10 mouse cellular contexts compared by ENCODE assay signal in the genomic region with DNA sequence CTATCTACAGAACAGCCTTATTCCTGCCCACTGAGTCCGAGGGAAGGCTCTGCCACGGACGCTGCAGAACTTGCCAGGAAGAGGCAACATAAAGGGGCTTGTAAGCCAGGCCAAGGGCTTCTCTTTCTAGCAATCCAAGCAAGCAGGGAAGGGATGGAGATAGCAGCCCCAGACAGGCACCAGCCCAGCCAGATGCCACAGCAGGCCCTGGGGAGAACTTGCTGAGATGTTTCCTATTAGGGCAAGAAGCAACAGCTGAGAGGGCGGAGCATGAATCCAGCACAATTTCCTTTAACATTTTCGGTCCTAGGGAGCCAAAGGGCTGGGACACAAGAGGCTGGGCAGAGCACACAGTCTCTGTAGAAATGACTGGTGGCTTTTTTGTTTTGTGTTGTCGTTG. TPM values are rescaled to one million over a fixed set of nuclear protein-coding genes. Genes with fewer than 3 reads are reported as not detected.
A peak's percentile ranks its signal among the peaks of the same experiment; 100 is the strongest.
DNase-seq lines count a peak whose midpoint lies in the region; ATAC-seq and TF ChIP-seq lines count a peak whose summit lies in the region.
"Had no signal": no experiment of that assay in that cellular context is flagged by ENCODE, and none has a peak within 500 bp of the region (broad histone marks: within the 10 kb centered on the region; RNA-seq: fewer than 3 reads in every experiment).

No protein-coding gene starts in this region.

- H3K9ac ChIP-seq in intestine, embryonic 15.5 days, result no peak overlapping the region
- H3K9ac ChIP-seq in intestine, postnatal 0 days (ENCODE audit: low read depth, low read length), result no peak overlapping the region
- H3K9ac ChIP-seq in embryonic facial prominence, embryonic 15.5 days, result no peak overlapping the region
- no peak overlapping the region for H3K9ac ChIP-seq in lung, embryonic 16.5 days (ENCODE audit: low read length)

- H3K27me3 ChIP-seq in intestine, embryonic 15.5 days (replicated peaks), result no peaks in the 10 kb centered on the region
- no peaks in the 10 kb centered on the region; the same call in 1 of the 2 replicates for H3K27me3 ChIP-seq in intestine, postnatal 0 days (replicated peaks; ENCODE audit: control insufficient read depth, insufficient read depth, low read length)
- H3K27me3 ChIP-seq in cerebellum, adult 2 months (ENCODE audit: control insufficient read depth, insufficient read depth, low read length), result no peaks in the 10 kb centered on the region; the same call in 1 of the 2 replicates
- no peaks in the 10 kb centered on the region for H3K27me3 ChIP-seq in embryonic facial prominence, embryonic 15.5 days
- no peaks in the 10 kb centered on the region for H3K27me3 ChIP-seq in lung, embryonic 16.5 days (ENCODE audit: control insufficient read depth, insufficient read depth, low read depth, low read length)

- H3K27ac ChIP-seq in intestine, embryonic 15.5 days, result 0 out of 2 replicates have a peak overlapping the region, but pooled peaks have one; percentile 32
- H3K27ac ChIP-seq in intestine, postnatal 0 days (ENCODE audit: low read depth, low read length), result no peak overlapping the region
- no peak overlapping the region for H3K27ac ChIP-seq in cerebellum, adult 2 months (ENCODE audit: insufficient read depth, low read length)
- peak overlapping the region; percentile 40; the same call in 1 of the 2 replicates for H3K27ac ChIP-seq in embryonic facial prominence, embryonic 15.5 days (replicated peaks)
- no peak overlapping the region for H3K27ac ChIP-seq in lung, embryonic 16.5 days (ENCODE audit: low read length)

- no peak for TF ChIP-seq POLR2A in cerebellum, adult 2 months (IDR thresholded peaks at IDR 0.05; ENCODE audit: borderline replicate concordance, insufficient read depth, low read length)

- no peaks in the 10 kb centered on the region for H3K9me3 ChIP-seq in intestine, embryonic 15.5 days
- no peaks in the 10 kb centered on the region for H3K9me3 ChIP-seq in intestine, postnatal 0 days (ENCODE audit: control insufficient read depth)
- no peaks in the 10 kb centered on the region for H3K9me3 ChIP-seq in embryonic facial prominence, embryonic 15.5 days (replicated peaks)
- no peaks in the 10 kb centered on the region for H3K9me3 ChIP-seq in lung, embryonic 16.5 days (ENCODE audit: control insufficient read depth, low read length)
- H3K9me3 ChIP-seq: G1E; megakaryocyte, embryonic 14.5 days had no signal

- 51% methylated on average over 6 of the region's 6 CpGs for WGBS in intestine, embryonic 15.5 days
- 52% methylated on average over 6 of the region's 6 CpGs for WGBS in intestine, postnatal 0 days
- WGBS in cerebellum, adult 2 months, result 9% methylated on average over 6 of the region's 6 CpGs
- WGBS in embryonic facial prominence, embryonic 15.5 days, result 23% methylated on average over 6 of the region's 6 CpGs
- 57% methylated on average over 6 of the region's 6 CpGs for WGBS in lung, embryonic 16.5 days

- no peak overlapping the region for H3K4me2 ChIP-seq in intestine, embryonic 15.5 days (replicated peaks)
- no peak overlapping the region for H3K4me2 ChIP-seq in intestine, postnatal 0 days (replicated peaks; ENCODE audit: low read depth)
- no peak overlapping the region for H3K4me2 ChIP-seq in embryonic facial prominence, embryonic 15.5 days (replicated peaks)
- no peak overlapping the region for H3K4me2 ChIP-seq in lung, embryonic 16.5 days (ENCODE audit: low read depth, low read length)

- no peak overlapping the region for H3K4me3 ChIP-seq in intestine, embryonic 15.5 days (replicated peaks)
- H3K4me3 ChIP-seq in intestine, postnatal 0 days (ENCODE audit: low read depth, low read length), result no peak overlapping the region
- no peak overlapping the region for H3K4me3 ChIP-seq in cerebellum, adult 2 months (replicated peaks; ENCODE audit: insufficient read depth, low read depth, low read length)
- no peak overlapping the region for H3K4me3 ChIP-seq in embryonic facial prominence, embryonic 15.5 days (replicated peaks)
- H3K4me3 ChIP-seq in lung, embryonic 16.5 days (ENCODE audit: low read length), result no peak overlapping the region
- H3K4me3 ChIP-seq: megakaryocyte, embryonic 14.5 days had no signal

- 0 out of 2 replicates have a peak, but pooled peaks cover 13% of the 10 kb centered on the region for H3K4me1 ChIP-seq in intestine, embryonic 15.5 days (replicated peaks)
- no peaks in the 10 kb centered on the region for H3K4me1 ChIP-seq in intestine, postnatal 0 days (replicated peaks; ENCODE audit: control insufficient read depth, insufficient read depth, low read length)
- H3K4me1 ChIP-seq in cerebellum, adult 2 months (ENCODE audit: control insufficient read depth, insufficient read depth, low read length), result peaks cover 27% of the 10 kb centered on the region
- peaks cover 40% of the 10 kb centered on the region for H3K4me1 ChIP-seq in embryonic facial prominence, embryonic 15.5 days
- H3K4me1 ChIP-seq in lung, embryonic 16.5 days (replicated peaks; ENCODE audit: control insufficient read depth, insufficient read depth, low read length), result 0 out of 2 replicates have a peak, but pooled peaks cover 3% of the 10 kb centered on the region

- TF ChIP-seq CTCF in intestine, postnatal 0 days (IDR thresholded peaks at IDR 0.05; ENCODE audit: low read depth), result no peak
- TF ChIP-seq CTCF in cerebellum, adult 2 months (IDR thresholded peaks at IDR 0.05; ENCODE audit: borderline replicate concordance, insufficient read depth, low read depth, low read length), result no peak

- ATAC-seq in intestine, embryonic 15.5 days, result peak; percentile 36; the same call in 1 of the 2 replicates
- ATAC-seq in intestine, postnatal 0 days, result no peak
- peak; percentile 27; the same call in 1 of the 2 replicates for ATAC-seq in embryonic facial prominence, embryonic 15.5 days (ENCODE audit: insufficient number of reproducible peaks, low FRiP score, low TSS enrichment, low read depth)
- ATAC-seq in lung, embryonic 16.5 days (ENCODE audit: low read depth), result 0 out of 2 replicates have a peak, but pooled peaks have one; percentile 28

- DNase-seq in cerebellum, adult 2 months, result peak; percentile 48 to 61
- DNase-seq in urinary bladder, adult 2 months (ENCODE audit: low spot score), result no peak
- no peak for DNase-seq in c-Kit-positive CD71-positive TER-119-positive erythroid progenitor cells, embryonic 14.5 days (ENCODE audit: low spot score)
- no peak for DNase-seq in thymus, postnatal 10 days (ENCODE audit: low spot score in 2 of 2)

- no peaks in the 10 kb centered on the region for H3K36me3 ChIP-seq in intestine, embryonic 15.5 days
- H3K36me3 ChIP-seq in intestine, postnatal 0 days (ENCODE audit: control insufficient read depth, insufficient read depth), result no peaks in the 10 kb centered on the region
- H3K36me3 ChIP-seq in embryonic facial prominence, embryonic 15.5 days, result no peaks in the 10 kb centered on the region
- no peaks in the 10 kb centered on the region for H3K36me3 ChIP-seq in lung, embryonic 16.5 days (ENCODE audit: control insufficient read depth, insufficient read depth, low read length)
- H3K36me3 ChIP-seq: G1E had no signal

RNA-seq across cellular contexts. Expression of gene Stum, which starts 25.0 kb away (rescaled TPM):
- polyA plus RNA-seq in intestine, embryonic 15.5 days (2015; fragmentation: Nextera tagmentation; extraction: Ambion mirVana), result 1.4 and 1.6 TPM in 2 replicates
- polyA plus RNA-seq in intestine, postnatal 0 days (2015; fragmentation: Nextera tagmentation; extraction: Ambion mirVana), result 2.6 and 2.7 TPM in 2 replicates
- 7.3 and 8.2 TPM in 2 replicates for polyA plus RNA-seq in cerebellum, adult 2 months (2012; rRNA removed)
- polyA plus RNA-seq in embryonic facial prominence, embryonic 15.5 days (2015; fragmentation: Nextera tagmentation; extraction: Ambion mirVana), result 3.8 and 5.2 TPM in 2 replicates
- polyA plus RNA-seq in lung, embryonic 16.5 days (2015; fragmentation: Nextera tagmentation; extraction: Ambion mirVana), result 0.08 and 0.33 TPM in 2 replicates
- polyA plus RNA-seq in urinary bladder, adult 2 months (2012; rRNA removed), result 71.6 and 86.2 TPM in 2 replicates
- polyA plus RNA-seq: G1E had no signal

Comparison
In these comparisons a context has a peak if more than half of its experiments do, and no peak if none do; other contexts are left out.
1. H3K27ac ChIP-seq: peak in intestine, embryonic 15.5 days (single experiment) and embryonic facial prominence, embryonic 15.5 days (single experiment); none in intestine, postnatal 0 days (single experiment), cerebellum, adult 2 months (single experiment) and lung, embryonic 16.5 days (single experiment).
2. DNase-seq: peak in cerebellum, adult 2 months (2 of 2); none in urinary bladder, adult 2 months (single experiment), c-Kit-positive CD71-positive TER-119-positive erythroid progenitor cells, embryonic 14.5 days (single experiment) and thymus, postnatal 10 days (0 of 2).